Mouse (Mus musculus): Measurements from ENCODE around the gene Klrb1a. TPM values are rescaled to one million over a fixed set of nuclear protein-coding genes. Genes with fewer than 3 reads are reported as not detected.
"Not testable (repeated sequence)": the region's sequence is repeated elsewhere in the genome, so short reads cannot be mapped to it uniquely, and the experiment has no call there.

Gene Klrb1a
- polyA plus RNA-seq, 1 experiment from 2014 or later = not detected

- Histone ChIP-seq H3K27ac (ENCODE audit: low read length) (no peak overlapping the region), H3K4me1 (ENCODE audit: control insufficient read depth, insufficient read depth, low read length) (peaks cover 8% of the 10 kb centered on the region), H3K4me3 (ENCODE audit: low read length) (no peak overlapping the region), H3K9me3 (ENCODE audit: control insufficient read depth, low read length) (no peaks in the 10 kb centered on the region), H3K36me3 (ENCODE audit: control insufficient read depth, insufficient read depth, low read length) (no peaks in the 10 kb centered on the region), H3K4me2 (ENCODE audit: low read depth, low read length) (no peak overlapping the region), H3K9ac (ENCODE audit: low read depth, low read length) (no peak overlapping the region), H3K27me3 (replicated peaks; ENCODE audit: control insufficient read depth, insufficient read depth, low read length) (no peaks in the 10 kb centered on the region)
- ATAC-seq = no peak
- 65% methylated on average over 2 of the region's 2 CpGs for WGBS
Observed at GRCm38 (mm10) chr6:128643999-128644398, 20.7 kb upstream of the Klrb1a start.

GRCm38 (mm10) chr6:128641116-128641716 lies 17.9 kb upstream of the Klrb1a start:
- peak; percentile 96 for ATAC-seq
- no peaks in the 10 kb centered on the region; the same call in 1 of the 2 replicates for H3K4me1 ChIP-seq (ENCODE audit: control insufficient read depth, insufficient read depth, low read length)
- no peaks in the 10 kb centered on the region for H3K36me3 ChIP-seq (ENCODE audit: control insufficient read depth, insufficient read depth, low read length)
- no peak overlapping the region for H3K4me3 ChIP-seq (ENCODE audit: low read length)
- no peaks in the 10 kb centered on the region for H3K9me3 ChIP-seq (ENCODE audit: control insufficient read depth, low read length)
- 0 out of 2 replicates have a peak overlapping the region, but pooled peaks have one; percentile 29 for H3K9ac ChIP-seq (ENCODE audit: low read depth, low read length)
- WGBS = 50% methylated on average over 2 of the region's 2 CpGs
- no peak overlapping the region for H3K4me2 ChIP-seq (ENCODE audit: low read depth, low read length)
- H3K27me3 ChIP-seq (replicated peaks; ENCODE audit: control insufficient read depth, insufficient read depth, low read length) = no peaks in the 10 kb centered on the region
- H3K27ac ChIP-seq (ENCODE audit: low read length) = peak overlapping the region; percentile 97

- Histone ChIP-seq H3K27ac (ENCODE audit: low read length) (peak overlapping the region; percentile 68), H3K27me3 (replicated peaks; ENCODE audit: control insufficient read depth, insufficient read depth, low read length) (no peaks in the 10 kb centered on the region), H3K4me3 (ENCODE audit: low read length) (no peak overlapping the region), H3K9me3 (ENCODE audit: control insufficient read depth, low read length) (no peaks in the 10 kb centered on the region), H3K4me2 (ENCODE audit: low read depth, low read length) (no peak overlapping the region), H3K4me1 (ENCODE audit: control insufficient read depth, insufficient read depth, low read length) (no peaks in the 10 kb centered on the region; the same call in 1 of the 2 replicates), H3K9ac (ENCODE audit: low read depth, low read length) (no peak overlapping the region), H3K36me3 (ENCODE audit: control insufficient read depth, insufficient read depth, low read length) (no peaks in the 10 kb centered on the region)
- WGBS = 73% methylated on average over 1 of the region's 1 CpGs
- ATAC-seq = peak; percentile 55
Observed at GRCm38 (mm10) chr6:128640673-128641072, 17.3 kb upstream of the Klrb1a start.

GRCm38 (mm10) chr6:128630912-128631905 lies 7.9 kb upstream of the Klrb1a start:
- H3K9ac ChIP-seq (ENCODE audit: low read depth, low read length); H3K36me3 ChIP-seq (ENCODE audit: control insufficient read depth, insufficient read depth, low read length); H3K4me1 ChIP-seq (ENCODE audit: control insufficient read depth, insufficient read depth, low read length); H3K27me3 ChIP-seq (replicated peaks; ENCODE audit: control insufficient read depth, insufficient read depth, low read length); H3K4me3 ChIP-seq (ENCODE audit: low read length); H3K27ac ChIP-seq (ENCODE audit: low read length); H3K9me3 ChIP-seq (ENCODE audit: control insufficient read depth, low read length); H3K4me2 ChIP-seq (ENCODE audit: low read depth, low read length): not testable (repeated sequence)
- ATAC-seq = peak; percentile 79
- WGBS = 50% methylated on average over 15 of the region's 15 CpGs

GRCm38 (mm10) chr6:128629771-128630739 lies 6.7 kb upstream of the Klrb1a start:
- H3K4me3 ChIP-seq (ENCODE audit: low read length); H3K9ac ChIP-seq (ENCODE audit: low read depth, low read length); H3K9me3 ChIP-seq (ENCODE audit: control insufficient read depth, low read length); H3K36me3 ChIP-seq (ENCODE audit: control insufficient read depth, insufficient read depth, low read length); H3K27me3 ChIP-seq (replicated peaks; ENCODE audit: control insufficient read depth, insufficient read depth, low read length); H3K4me1 ChIP-seq (ENCODE audit: control insufficient read depth, insufficient read depth, low read length); H3K4me2 ChIP-seq (ENCODE audit: low read depth, low read length): not testable (repeated sequence)
- 51% methylated on average over 13 of the region's 13 CpGs for WGBS
- peak overlapping the region; percentile 28; the same call in 1 of the 2 replicates for H3K27ac ChIP-seq (ENCODE audit: low read length)
- ATAC-seq = peak; percentile 82

- H3K9me3 ChIP-seq (ENCODE audit: control insufficient read depth, low read length); ATAC-seq; H3K4me2 ChIP-seq (ENCODE audit: low read depth, low read length); H3K4me3 ChIP-seq (ENCODE audit: low read length); H3K27ac ChIP-seq (ENCODE audit: low read length); H3K36me3 ChIP-seq (ENCODE audit: control insufficient read depth, insufficient read depth, low read length); H3K27me3 ChIP-seq (replicated peaks; ENCODE audit: control insufficient read depth, insufficient read depth, low read length); H3K9ac ChIP-seq (ENCODE audit: low read depth, low read length); H3K4me1 ChIP-seq (ENCODE audit: control insufficient read depth, insufficient read depth, low read length): not testable (repeated sequence)
- WGBS = 94% methylated on average over 6 of the region's 6 CpGs
Observed at GRCm38 (mm10) chr6:128625246-128625645, 1.9 kb upstream of the Klrb1a start.

- H3K9me3 ChIP-seq (ENCODE audit: control insufficient read depth, low read length) = no peaks in the 10 kb centered on the region
- H3K9ac ChIP-seq (ENCODE audit: low read depth, low read length) = no peak overlapping the region
- WGBS = 77% methylated on average over 4 of the region's 4 CpGs
- H3K4me2 ChIP-seq (ENCODE audit: low read depth, low read length) = no peak overlapping the region
- H3K4me3 ChIP-seq (ENCODE audit: low read length) = no peak overlapping the region
- no peaks in the 10 kb centered on the region for H3K27me3 ChIP-seq (replicated peaks; ENCODE audit: control insufficient read depth, insufficient read depth, low read length)
- H3K36me3 ChIP-seq (ENCODE audit: control insufficient read depth, insufficient read depth, low read length) = no peaks in the 10 kb centered on the region
- no peak overlapping the region for H3K27ac ChIP-seq (ENCODE audit: low read length)
- no peaks in the 10 kb centered on the region for H3K4me1 ChIP-seq (ENCODE audit: control insufficient read depth, insufficient read depth, low read length)
- no peak for ATAC-seq
Observed at GRCm38 (mm10) chr6:128624425-128624824, 1.1 kb upstream of the Klrb1a start.

- no peaks in the 10 kb centered on the region for H3K9me3 ChIP-seq (ENCODE audit: control insufficient read depth, low read length)
- WGBS = 75% methylated on average over 2 of the region's 2 CpGs
- H3K4me2 ChIP-seq (ENCODE audit: low read depth, low read length) = no peak overlapping the region
- H3K9ac ChIP-seq (ENCODE audit: low read depth, low read length) = no peak overlapping the region
- H3K27me3 ChIP-seq (replicated peaks; ENCODE audit: control insufficient read depth, insufficient read depth, low read length) = no peaks in the 10 kb centered on the region
- H3K27ac ChIP-seq (ENCODE audit: low read length) = no peak overlapping the region
- no peak for ATAC-seq
- H3K36me3 ChIP-seq (ENCODE audit: control insufficient read depth, insufficient read depth, low read length) = no peaks in the 10 kb centered on the region
- no peak overlapping the region for H3K4me3 ChIP-seq (ENCODE audit: low read length)
- no peaks in the 10 kb centered on the region for H3K4me1 ChIP-seq (ENCODE audit: control insufficient read depth, insufficient read depth, low read length)
Observed at GRCm38 (mm10) chr6:128622733-128623132, 600 bp downstream of the Klrb1a start.

All from intestine, embryonic 16.5 days (tissue).